Mouse (Mus musculus) hindbrain, postnatal 0 days (tissue): ENCODE measurements at regions not wholly inside any gene's neighbourhood (a gene's known extent, or its start where the extent isn't known, plus 50 kb on each side); places are given as distances from the start of the nearest gene placed in this dataset.

Source experiments
- ATAC-seq: fragments of 200-750 bp; cut with Nextera tagmentation; 2 replicates; pipeline ENCODE4 v1.8.0; 2017; ENCODE audit warnings: mild to moderate bottlenecking, moderate TSS enrichment, moderate library complexity
- DNase-seq: peaks from one replicate; pipeline ENCODE4 v3.0.0-alpha.2; 2015; ENCODE audit warnings: low spot score
- H3K27ac ChIP-seq: fragments of 300-500 bp; sonication (generic); 2 replicates; pipeline ENCODE4 v1.5.1; 2014; ENCODE audit warnings: mild to moderate bottlenecking
- H3K27me3 ChIP-seq: fragments of 300-500 bp; sonication (generic); 2 replicates; pipeline ENCODE4 v1.6.1; 2014; ENCODE audit warnings: low read length, mixed read lengths; ENCODE audit not compliant: insufficient read depth
- H3K36me3 ChIP-seq: fragments of 300-500 bp; sonication (generic); 2 replicates; pipeline ENCODE4 v1.6.1; 2014; ENCODE audit warnings: low read length, mixed read lengths; ENCODE audit not compliant: insufficient read depth
- H3K4me1 ChIP-seq: fragments of 300-500 bp; sonication (generic); 2 replicates; pipeline ENCODE4 v1.6.1; 2014; ENCODE audit warnings: antibody characterized with exemption, low read length, mixed read lengths; ENCODE audit not compliant: insufficient read depth
- H3K4me2 ChIP-seq: fragments of 300-500 bp; sonication (generic); 2 replicates; pipeline ENCODE4 v1.6.1; 2014; ENCODE audit warnings: low read depth, mild to moderate bottlenecking, low read length, moderate library complexity, mixed read lengths
- H3K4me3 ChIP-seq: fragments of 300-500 bp; sonication (generic); 2 replicates; pipeline ENCODE4 v1.5.1; 2014; ENCODE audit warnings: low read length
- H3K9ac ChIP-seq: fragments of 300-500 bp; sonication (generic); replicated peaks from 2 replicates; pipeline ENCODE4 v1.6.1; 2014; ENCODE audit warnings: mild to moderate bottlenecking, low read length, moderate library complexity, mixed read lengths
- H3K9me3 ChIP-seq: fragments of 300-500 bp; sonication (generic); 2 replicates; pipeline ENCODE4 v1.6.1; 2016; ENCODE audit warnings: low read length, mixed read lengths
- CTCF ChIP-seq: IDR thresholded peaks from 2 replicates; pipeline ENCODE4 v1.5.1; 2016; ENCODE audit warnings: antibody characterized with exemption, control low read depth, low read depth
- WGBS: fragments of 180-500 bp; shearing (Covaris S2); extraction: QIAGEN DNeasy Blood & Tissue Kit; methylation state at CpG from one replicate; pipeline ENCODE4 v1.1.7; 2014; 5-methylcytosine and 5-hydroxymethylcytosine counted together

GRCm38 (mm10) chr12:80041510-80042324 is 71.1 kb downstream of the Zfp36l1 start:
- Histone ChIP-seq H3K27me3 (no peaks in the 10 kb centered on the region), H3K9me3 (no peaks in the 10 kb centered on the region), H3K9ac (no peak overlapping the region), H3K4me2 (no peak overlapping the region), H3K4me1 (no peaks in the 10 kb centered on the region), H3K36me3 (no peaks in the 10 kb centered on the region), H3K4me3 (no peak overlapping the region), H3K27ac (no peak overlapping the region)
- WGBS, result 90% methylated on average over 11 of the region's 11 CpGs
- ATAC-seq, result no peak
- TF ChIP-seq CTCF, result no peak
- DNase-seq, result no peak

DNA sequence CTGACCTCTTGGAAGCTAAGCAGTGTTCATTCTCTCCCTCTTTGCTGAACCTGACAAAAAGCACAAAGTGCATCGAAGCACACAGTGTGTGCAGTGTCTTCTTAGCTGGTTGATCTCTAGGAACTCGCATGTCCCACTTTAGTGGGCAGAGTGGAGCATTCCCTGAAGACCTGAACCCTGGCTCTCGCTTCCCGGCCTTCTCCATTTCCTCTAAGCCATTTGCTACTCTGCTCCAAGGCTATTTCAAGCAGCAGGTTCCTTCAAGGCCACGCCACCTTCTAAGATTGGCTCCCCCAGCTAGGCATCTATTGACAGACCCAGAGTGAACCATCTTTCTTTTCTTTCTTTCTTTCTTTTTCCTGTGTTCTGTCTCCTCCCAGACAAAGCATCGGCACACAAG is 71.8 kb downstream of the Zfp36l1 start:
- Histone ChIP-seq H3K27me3 (no peaks in the 10 kb centered on the region), H3K9ac (no peak overlapping the region), H3K4me3 (no peak overlapping the region), H3K36me3 (no peaks in the 10 kb centered on the region), H3K4me2 (no peak overlapping the region), H3K4me1 (no peaks in the 10 kb centered on the region), H3K27ac (no peak overlapping the region), H3K9me3 (no peaks in the 10 kb centered on the region)
- ATAC-seq, result no peak
- WGBS, result 90% methylated on average over 6 of the region's 6 CpGs
- DNase-seq, result no peak
- TF ChIP-seq CTCF, result no peak

GRCm38 (mm10) chr12:80040233-80040632 is 72.6 kb downstream of the Zfp36l1 start:
- DNase-seq, result no peak
- ATAC-seq, result no peak
- no peak overlapping the region for H3K4me2 ChIP-seq
- TF ChIP-seq CTCF, result no peak
- WGBS, result 93% methylated on average over 9 of the region's 9 CpGs
- H3K9me3 ChIP-seq, result no peaks in the 10 kb centered on the region
- H3K27ac ChIP-seq, result no peak overlapping the region
- H3K4me1 ChIP-seq, result no peaks in the 10 kb centered on the region
- no peak overlapping the region for H3K4me3 ChIP-seq
- H3K36me3 ChIP-seq, result no peaks in the 10 kb centered on the region
- no peak overlapping the region for H3K9ac ChIP-seq
- H3K27me3 ChIP-seq, result no peaks in the 10 kb centered on the region

GRCm38 (mm10) chr12:80039150-80039549 is 73.7 kb downstream of the Zfp36l1 start:
- no peak for TF ChIP-seq CTCF
- no peak overlapping the region for H3K27ac ChIP-seq
- ATAC-seq (no peak), DNase-seq (no peak)
- no peaks in the 10 kb centered on the region for H3K27me3 ChIP-seq
- H3K4me1 ChIP-seq, result 0 out of 2 replicates have a peak, but pooled peaks cover 5% of the 10 kb centered on the region
- H3K36me3 ChIP-seq, result no peaks in the 10 kb centered on the region
- no peak overlapping the region for H3K4me3 ChIP-seq
- no peaks in the 10 kb centered on the region for H3K9me3 ChIP-seq
- H3K4me2 ChIP-seq, result no peak overlapping the region
- H3K9ac ChIP-seq, result no peak overlapping the region
- WGBS, result 88% methylated on average over 1 of the region's 1 CpGs

DNA sequence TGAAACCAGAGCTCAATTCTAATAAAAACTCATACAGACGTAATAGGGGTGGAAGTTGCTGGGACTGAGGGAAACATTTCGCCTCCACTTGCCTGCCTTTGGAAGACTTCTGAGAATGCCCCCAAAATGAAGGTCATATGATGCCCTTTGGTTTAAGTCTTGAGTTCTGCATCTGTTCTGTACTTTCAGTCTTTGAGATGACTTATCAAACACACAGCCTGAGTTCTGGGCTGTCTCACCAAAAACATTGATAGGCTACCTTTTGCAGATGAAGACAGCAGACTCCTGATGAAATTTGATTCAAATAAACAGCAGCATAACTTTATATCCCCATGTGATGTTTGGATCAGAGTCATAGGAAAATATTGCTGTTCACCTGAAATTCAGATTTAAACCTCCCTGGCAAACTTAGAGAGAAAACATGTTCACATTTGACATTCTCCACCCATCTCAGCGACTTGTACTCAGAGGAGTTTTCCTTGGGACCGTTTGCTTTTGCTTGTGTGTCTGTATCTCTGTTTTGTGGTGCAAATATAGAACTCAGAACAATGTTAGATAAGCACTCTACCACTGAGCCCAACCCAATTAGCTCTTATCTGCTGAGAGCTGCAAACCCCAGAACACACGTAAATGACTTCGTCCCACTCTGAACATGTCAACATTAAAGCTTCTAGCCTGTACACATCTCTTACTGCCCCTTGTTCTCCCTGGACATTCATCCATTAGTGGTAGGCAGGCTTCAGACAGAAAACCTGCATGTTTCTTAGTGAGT is 77.1 kb downstream of the Zfp36l1 start:
- H3K27me3 ChIP-seq, result no peaks in the 10 kb centered on the region
- H3K4me3 ChIP-seq, result no peak overlapping the region
- 86% methylated on average over 6 of the region's 6 CpGs for WGBS
- ATAC-seq (no peak), DNase-seq (no peak)
- H3K4me1 ChIP-seq, result 0 out of 2 replicates have a peak, but pooled peaks cover 5% of the 10 kb centered on the region
- H3K36me3 ChIP-seq, result no peaks in the 10 kb centered on the region
- no peak overlapping the region for H3K27ac ChIP-seq
- no peak for TF ChIP-seq CTCF
- no peaks in the 10 kb centered on the region for H3K9me3 ChIP-seq
- H3K9ac ChIP-seq, result no peak overlapping the region
- H3K4me2 ChIP-seq, result no peak overlapping the region

DNA sequence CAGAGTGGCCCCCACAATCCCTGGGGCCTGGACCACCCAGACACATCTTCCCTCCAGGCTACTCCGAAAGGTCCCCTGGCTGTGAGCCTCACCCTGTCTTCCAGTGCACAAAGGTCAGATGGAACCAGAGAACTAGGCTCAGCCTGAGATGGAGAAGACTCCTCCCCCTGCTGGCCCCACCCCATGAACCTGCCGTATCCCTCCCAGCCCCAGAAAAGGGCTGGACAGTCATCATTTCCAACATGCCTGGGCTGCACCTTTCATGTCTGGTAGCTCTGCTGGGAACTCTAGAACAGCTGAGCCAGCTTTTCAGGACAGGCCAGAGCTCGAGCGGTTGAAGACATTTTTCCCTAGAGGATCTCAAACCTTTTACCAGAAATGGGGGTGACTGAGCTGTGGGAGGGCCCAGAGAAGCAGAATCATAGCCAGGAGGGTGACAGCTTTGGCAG is 77.8 kb downstream of the Zfp36l1 start:
- no peak for DNase-seq
- no peaks in the 10 kb centered on the region for H3K9me3 ChIP-seq
- H3K4me1 ChIP-seq, result 0 out of 2 replicates have a peak, but pooled peaks cover 5% of the 10 kb centered on the region
- no peak for TF ChIP-seq CTCF
- H3K4me2 ChIP-seq, result no peak overlapping the region
- ATAC-seq, result no peak
- no peak overlapping the region for H3K27ac ChIP-seq
- no peaks in the 10 kb centered on the region for H3K27me3 ChIP-seq
- no peaks in the 10 kb centered on the region for H3K36me3 ChIP-seq
- H3K9ac ChIP-seq, result no peak overlapping the region
- WGBS, result 42% methylated on average over 4 of the region's 4 CpGs
- H3K4me3 ChIP-seq, result no peak overlapping the region
